Mouse (Mus musculus) layer of hippocampus, postnatal 14 days (tissue): ENCODE measurements around the gene Hoxa9. TPM values are rescaled to one million over a fixed set of nuclear protein-coding genes. Genes with fewer than 3 reads are reported as not detected.

Source experiments
- DNase-seq, 2 experiments: peaks; one replicate each; pipeline ENCODE4 v3.0.0; 2021 to 2022; ENCODE audit warnings: low spot score in 2 of 2, mixed read lengths in 1 of 2
- long read RNA-seq, 2 experiments: library from polyadenylated mRNA; stranded (forward); transcript quantifications; one replicate each; pipeline ENCODE4 v2.0.0; 2021
- total RNA-seq, 2 experiments: library from RNA; stranded (reverse); gene quantifications; 2 replicates each; pipeline ENCODE4 v1.2.3; 2021

The Hoxa9 gene
- total RNA-seq: not detected
- long read RNA-seq, experiment 1: 0 reads
- long read RNA-seq, experiment 2: 0 reads

DNA sequence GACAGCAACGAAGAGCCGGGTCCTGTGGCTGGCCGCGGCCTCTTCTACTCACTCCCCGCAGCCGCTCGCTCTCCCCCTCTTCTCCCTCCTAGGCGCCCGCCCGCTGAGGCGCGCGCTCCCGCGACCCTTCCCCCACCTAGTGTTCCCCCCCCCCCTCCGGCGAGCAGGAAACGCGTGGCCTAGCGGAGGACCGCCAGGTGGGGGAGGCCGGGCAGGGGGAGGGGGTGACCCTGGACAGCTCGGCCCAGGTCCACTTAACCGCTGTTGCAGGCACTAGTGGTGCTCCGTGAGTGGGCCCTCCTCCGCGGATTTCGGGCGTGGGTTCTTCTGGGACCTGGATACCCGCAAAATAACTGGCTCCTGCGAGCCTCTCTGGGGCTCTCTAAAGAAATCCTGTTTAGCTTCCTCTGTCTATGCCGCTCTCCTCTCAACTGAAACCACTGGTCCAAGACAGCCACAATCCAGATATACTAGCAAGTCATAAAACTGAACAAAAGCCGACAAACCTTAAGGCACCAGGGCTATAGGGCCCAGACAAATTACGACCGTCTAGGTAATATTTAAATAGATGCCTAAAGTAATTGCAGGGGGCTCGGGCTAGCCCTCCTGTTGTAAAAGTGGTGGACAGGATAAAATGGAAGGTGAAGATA is at the start of gene Hoxa9:
TSS of gene Hoxa9 (minus strand) at position 574 of the 650 bp plus-strand sequence.
- no peak for DNase-seq

DNA sequence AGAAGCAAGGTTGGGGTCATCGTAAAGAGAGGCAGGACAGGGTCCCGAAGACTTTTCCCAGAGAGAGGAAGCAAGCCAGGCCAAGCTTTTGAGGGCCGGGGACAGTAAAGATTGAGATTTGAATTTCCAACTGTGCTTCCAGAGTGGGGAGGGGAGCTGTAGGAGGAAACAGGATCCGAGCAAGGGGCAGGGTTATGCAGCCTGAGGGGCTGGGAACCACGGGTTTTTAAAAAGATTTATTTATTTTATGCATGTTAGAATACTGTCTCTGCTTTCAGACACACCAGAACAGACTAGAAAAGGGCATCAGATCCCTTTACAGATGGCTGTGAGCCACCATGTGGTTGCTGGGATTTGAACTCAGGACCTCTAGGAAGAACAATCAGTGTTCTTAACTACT is 46.0 kb upstream of the Hoxa9 start:
- no peak for DNase-seq

DNA sequence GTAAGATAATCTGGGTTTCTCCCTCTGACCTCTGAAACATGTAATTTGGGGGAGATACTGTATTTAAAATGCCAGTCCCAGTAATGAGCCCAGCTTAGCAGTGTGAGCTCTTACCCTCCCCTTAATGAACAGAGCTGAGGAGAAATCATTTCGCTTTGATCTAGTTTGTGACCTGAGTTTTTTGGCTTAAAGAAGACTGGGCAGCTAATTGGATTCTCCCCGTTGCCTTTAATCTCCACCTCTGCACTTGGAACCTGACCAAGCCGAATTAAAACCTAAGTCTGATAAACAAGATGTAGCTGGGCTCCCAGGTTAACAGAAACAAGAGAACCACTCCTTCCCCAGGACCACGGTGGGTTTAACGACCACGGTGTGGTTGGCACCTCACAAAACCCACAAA is 45.5 kb upstream of the Hoxa9 start:
- DNase-seq: no peak

GRCm38 (mm10) chr6:52275563-52276280 is 44.8 kb upstream of the Hoxa9 start:
- no peak for DNase-seq

DNA sequence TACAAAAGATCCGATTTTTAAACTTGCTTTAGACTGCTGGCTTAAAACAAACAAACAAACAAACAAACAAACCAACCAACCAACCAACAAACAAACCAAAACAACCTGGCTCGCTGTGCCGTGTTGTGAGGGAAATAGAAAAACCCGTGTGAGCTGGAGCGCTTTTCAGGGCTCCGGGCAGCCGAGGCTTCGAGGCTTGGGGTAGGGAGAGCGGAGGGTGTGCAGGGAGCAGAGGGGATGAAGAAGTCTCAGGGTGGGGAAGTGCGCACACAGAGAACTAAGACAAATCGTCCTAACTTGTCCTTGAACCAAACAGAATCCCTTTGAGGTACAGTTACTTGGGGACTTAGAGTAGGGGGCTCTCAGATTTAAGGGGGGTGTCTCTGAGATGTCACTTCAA is 43.7 kb upstream of the Hoxa9 start:
- DNase-seq: no peak

DNA sequence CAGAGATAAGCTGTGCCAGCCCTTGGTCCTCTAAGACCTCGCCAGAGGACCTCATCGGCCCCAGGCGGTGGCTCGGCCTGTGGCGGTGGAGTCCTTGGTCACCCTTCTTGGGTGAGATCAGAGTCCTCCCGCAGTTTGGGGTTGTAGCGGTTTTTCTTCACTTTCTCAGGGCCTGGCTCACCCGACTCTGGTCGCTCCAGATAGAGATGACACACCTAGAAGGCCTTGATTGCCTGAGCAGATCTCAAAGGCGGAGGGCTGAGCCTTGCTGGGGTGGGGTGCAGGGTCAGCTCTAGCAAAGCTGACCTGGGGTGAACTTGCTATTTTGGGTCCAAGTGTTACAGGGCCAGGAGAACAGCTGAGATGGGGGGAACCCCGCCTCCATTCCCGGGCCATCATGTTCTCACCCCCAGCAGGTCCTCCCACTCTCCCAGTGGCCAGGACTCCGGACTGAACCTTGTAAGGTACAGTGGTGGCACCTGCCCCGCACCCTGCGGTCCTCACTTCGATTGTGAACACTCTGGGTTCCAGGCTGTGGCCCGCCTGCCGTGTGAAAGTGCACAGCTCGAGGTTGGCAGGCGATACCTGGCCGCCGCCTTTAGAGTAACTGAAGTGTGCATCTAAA is 42.9 kb upstream of the Hoxa9 start:
- no peak for DNase-seq

- no peak for DNase-seq
These were observed 42.1 kb upstream of the Hoxa9 start for GRCm38 (mm10) chr6:52272766-52273655.

GRCm38 (mm10) chr6:52270494-52271480 is 39.9 kb upstream of the Hoxa9 start:
- DNase-seq: peak in 1 of 2 experiments; percentile 47

- DNase-seq: no peak
These were observed 37.9 kb upstream of the Hoxa9 start for GRCm38 (mm10) chr6:52268756-52269155.

- no peak for DNase-seq
These were observed 37.5 kb upstream of the Hoxa9 start for GRCm38 (mm10) chr6:52268341-52268740.

DNA sequence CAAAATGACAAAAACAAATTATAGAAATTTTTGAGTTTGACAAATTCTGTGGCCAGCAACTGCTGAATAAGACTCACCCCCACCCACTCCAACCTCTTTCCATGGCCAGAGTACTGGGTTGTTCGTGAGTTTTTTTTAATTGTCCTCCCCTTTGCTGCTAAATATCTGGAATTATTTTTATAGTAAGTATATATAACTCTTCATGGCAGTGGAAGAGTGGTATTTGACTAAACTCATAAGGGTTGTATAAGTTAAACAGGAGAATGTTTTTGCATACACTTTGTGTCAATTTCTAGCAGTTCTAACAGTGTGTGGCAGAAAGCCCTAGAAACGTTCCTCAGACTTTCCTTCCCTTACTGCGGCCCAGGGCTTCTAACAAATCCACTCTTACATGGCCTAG is 36.8 kb upstream of the Hoxa9 start:
- DNase-seq: no peak

- no peak for DNase-seq
These were observed 36.3 kb upstream of the Hoxa9 start for GRCm38 (mm10) chr6:52267221-52267620.

- no peak for DNase-seq
These were observed 35.7 kb upstream of the Hoxa9 start for GRCm38 (mm10) chr6:52266666-52266985.

DNA sequence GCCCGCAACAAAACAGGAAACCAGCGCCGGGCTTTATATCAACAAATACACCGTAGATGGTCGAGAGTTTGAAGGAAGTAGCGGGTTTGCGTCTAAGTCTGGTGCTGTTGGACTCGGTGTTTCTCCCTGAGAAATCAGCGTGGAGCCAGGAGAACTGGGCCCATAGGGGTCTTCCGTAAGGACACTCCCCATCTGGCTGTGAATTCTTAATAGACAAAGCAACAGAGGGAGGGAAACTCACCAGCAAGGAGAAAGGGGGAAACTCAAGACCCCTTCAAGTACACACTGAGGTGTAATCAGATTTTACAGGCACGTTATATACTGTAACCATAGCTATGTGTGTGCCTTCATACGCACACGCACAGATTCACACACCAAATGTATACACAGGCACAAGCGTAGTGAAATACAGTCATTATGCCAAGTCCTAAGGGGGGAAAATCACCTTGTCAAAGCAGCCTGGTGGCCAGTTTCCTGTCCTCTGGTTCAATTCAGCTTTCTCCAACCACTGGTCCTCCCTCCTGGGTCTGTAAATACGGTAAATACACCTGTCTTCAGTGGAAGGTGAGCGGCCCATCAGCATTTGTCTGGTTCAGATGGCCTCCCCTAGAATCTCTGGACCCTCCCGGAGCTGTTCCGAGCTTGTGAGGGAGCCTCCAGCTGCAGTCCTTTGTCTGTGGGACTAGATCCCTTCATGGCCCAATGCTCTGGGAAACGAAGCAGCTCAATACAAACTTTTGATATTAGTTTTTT is 35.2 kb upstream of the Hoxa9 start:
- no peak for DNase-seq

GRCm38 (mm10) chr6:52265306-52265912 is 34.5 kb upstream of the Hoxa9 start:
- DNase-seq: no peak

DNA sequence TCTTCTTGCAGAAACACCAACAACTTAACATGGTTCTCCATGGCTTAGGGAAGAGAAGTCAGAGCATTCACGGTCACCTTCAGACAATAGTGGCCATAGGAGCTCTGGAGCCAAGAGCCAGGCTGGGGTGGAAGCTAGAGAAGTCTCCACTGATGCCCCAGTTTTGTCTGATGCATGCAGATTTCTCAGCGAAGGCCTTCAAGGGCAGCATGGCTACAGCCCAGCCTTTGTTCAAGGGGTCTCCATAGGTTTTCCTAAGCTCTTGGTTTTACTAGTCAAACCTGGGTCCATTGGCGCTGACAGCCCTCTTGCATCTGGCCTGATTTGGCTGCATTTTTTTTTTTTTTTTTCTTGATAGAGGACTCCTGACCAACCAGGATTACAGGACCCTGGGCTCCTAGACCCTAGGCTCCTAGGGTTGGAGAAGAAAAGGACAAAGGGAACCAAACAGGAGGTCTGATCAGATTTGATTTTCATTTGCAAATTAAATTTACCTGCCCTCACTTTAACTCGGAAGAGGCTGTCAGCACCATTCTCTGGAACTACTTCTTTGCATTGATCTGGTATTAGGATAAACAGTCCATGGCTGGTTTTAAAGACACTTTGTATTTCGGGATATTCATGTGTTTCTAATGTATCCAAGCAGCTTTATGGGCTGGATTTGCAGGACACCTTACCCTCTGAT is 33.4 kb upstream of the Hoxa9 start:
- no peak for DNase-seq

GRCm38 (mm10) chr6:52263321-52263585 is 32.4 kb upstream of the Hoxa9 start:
- no peak for DNase-seq

- DNase-seq: no peak
These were observed 31.8 kb upstream of the Hoxa9 start for GRCm38 (mm10) chr6:52262463-52263320.
